Mouse (Mus musculus): Measurements from ENCODE around the gene Slc7a11. TPM values are rescaled to one million over a fixed set of nuclear protein-coding genes. Genes with fewer than 3 reads are reported as not detected.

Slc7a11 gene
- polyA plus RNA-seq, 1 experiment from 2014 or later: 1.2 TPM

DNA sequence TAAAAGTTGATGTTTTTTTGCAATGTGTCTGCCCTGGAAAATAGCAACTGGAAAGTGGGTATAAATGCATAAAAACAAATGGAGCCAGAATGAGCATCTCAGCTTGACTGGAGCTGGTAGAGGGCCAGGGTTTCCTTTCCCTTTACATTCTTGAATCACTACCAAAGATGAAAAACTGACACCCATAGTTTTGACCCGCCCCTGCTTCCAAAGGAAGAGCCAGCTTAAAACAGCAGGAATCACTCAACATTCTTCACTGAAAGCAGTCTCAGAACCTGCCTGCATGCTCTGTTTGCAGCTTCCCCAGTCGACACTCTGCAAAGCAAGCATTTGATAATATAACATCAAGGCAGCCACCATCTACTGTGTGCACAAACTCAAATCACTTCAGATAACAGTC is 496.6 kb downstream of the Slc7a11 start:
- Histone ChIP-seq H3K27ac (no peak overlapping the region), H3K4me1 (no peaks in the 10 kb centered on the region), H3K36me3 (no peaks in the 10 kb centered on the region), H3K27me3 (no peaks in the 10 kb centered on the region), H3K9ac (no peak overlapping the region), H3K4me3 (no peak overlapping the region), H3K4me2 (replicated peaks) (no peak overlapping the region), H3K9me3 (no peaks in the 10 kb centered on the region)
- no peak for ATAC-seq (ENCODE audit: insufficient number of reproducible peaks, insufficient read depth, low FRiP score, low TSS enrichment)
- WGBS: 34% methylated on average over 2 of the region's 2 CpGs

DNA sequence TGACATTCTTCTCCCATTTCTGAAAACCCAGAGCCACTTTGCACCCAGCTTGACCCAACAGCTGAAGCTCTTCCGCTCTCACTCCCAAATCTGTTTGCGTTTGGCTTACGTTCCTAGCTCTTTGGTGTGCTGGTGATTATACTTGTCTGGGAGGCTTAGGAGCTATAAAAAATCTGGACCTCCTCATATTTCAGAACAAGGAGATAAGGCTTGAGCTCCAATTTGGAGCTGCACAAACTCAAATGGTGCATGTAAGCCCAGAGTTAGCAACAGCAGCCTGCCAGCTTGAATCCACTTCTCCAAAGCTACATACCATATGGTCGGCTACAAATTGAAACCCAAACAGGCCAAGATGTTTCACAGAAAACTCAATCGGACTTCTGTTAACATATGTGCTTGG is 498.6 kb downstream of the Slc7a11 start:
- no peaks in the 10 kb centered on the region for H3K9me3 ChIP-seq
- 57% methylated on average over 5 of the region's 5 CpGs for WGBS
- ATAC-seq (ENCODE audit: insufficient number of reproducible peaks, insufficient read depth, low FRiP score, low TSS enrichment): no peak

DNA sequence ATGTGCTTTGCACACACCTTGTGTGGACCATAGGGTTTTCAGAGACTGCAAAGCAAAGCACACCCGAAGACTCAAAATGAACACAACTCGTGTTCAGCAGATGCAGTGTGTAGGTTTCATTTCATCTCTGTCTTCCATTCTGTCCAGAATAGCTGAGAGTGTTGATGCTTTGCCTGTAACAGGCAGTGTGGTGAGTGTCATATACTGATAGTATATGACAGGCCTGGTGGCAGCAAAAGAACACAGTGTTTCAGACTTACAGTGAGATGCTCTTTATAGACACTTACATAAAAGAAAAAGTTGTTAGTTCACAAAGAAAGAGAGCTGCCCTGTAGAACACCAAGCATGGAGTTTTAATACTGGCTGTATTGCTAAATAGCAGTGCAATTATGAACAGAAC is 505.8 kb downstream of the Slc7a11 start:
- no peak overlapping the region for H3K4me2 ChIP-seq (replicated peaks)
- no peaks in the 10 kb centered on the region for H3K9me3 ChIP-seq
- no peak overlapping the region for H3K4me3 ChIP-seq
- H3K9ac ChIP-seq: no peak overlapping the region
- H3K4me1 ChIP-seq: no peaks in the 10 kb centered on the region
- no peaks in the 10 kb centered on the region for H3K36me3 ChIP-seq
- no peak overlapping the region for H3K27ac ChIP-seq
- 75% methylated on average over 2 of the region's 2 CpGs for WGBS
- H3K27me3 ChIP-seq: no peaks in the 10 kb centered on the region
- ATAC-seq (ENCODE audit: insufficient number of reproducible peaks, insufficient read depth, low FRiP score, low TSS enrichment): no peak

More for the DNA sequence above, 498.6 kb downstream of the Slc7a11 start:
- H3K36me3 ChIP-seq: no peaks in the 10 kb centered on the region
- no peaks in the 10 kb centered on the region for H3K27me3 ChIP-seq
- no peaks in the 10 kb centered on the region for H3K4me1 ChIP-seq
- no peak overlapping the region for H3K9ac ChIP-seq
- no peak overlapping the region for H3K4me2 ChIP-seq (replicated peaks)
- no peak overlapping the region for H3K4me3 ChIP-seq
- no peak overlapping the region for H3K27ac ChIP-seq

DNA sequence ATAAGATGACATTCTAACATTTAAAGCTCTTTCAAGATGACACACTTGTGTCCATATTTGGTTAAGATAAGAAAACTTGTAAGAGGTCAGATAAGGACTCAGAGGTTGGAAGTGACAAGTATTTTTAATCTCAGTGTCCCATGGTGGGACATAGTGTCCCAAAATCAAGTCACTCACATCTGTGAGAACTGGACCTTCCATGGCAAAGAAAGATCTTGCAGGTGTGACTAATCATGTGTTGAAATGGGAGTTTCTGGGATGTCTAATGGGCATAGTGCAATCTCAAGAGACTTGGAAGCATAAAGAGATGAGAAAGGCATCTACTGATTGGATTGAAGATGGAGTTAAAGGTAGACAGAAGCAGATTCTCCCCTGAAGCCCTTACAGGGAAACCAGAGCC is 513.9 kb downstream of the Slc7a11 start:
- peak overlapping the region; percentile 69 for H3K27ac ChIP-seq
- H3K4me2 ChIP-seq (replicated peaks): no peak overlapping the region
- ATAC-seq (ENCODE audit: insufficient number of reproducible peaks, insufficient read depth, low FRiP score, low TSS enrichment): no peak
- peaks cover 6% of the 10 kb centered on the region; the same call in 1 of the 2 replicates for H3K4me1 ChIP-seq
- H3K9me3 ChIP-seq: no peaks in the 10 kb centered on the region
- no peak overlapping the region for H3K4me3 ChIP-seq
- no peaks in the 10 kb centered on the region for H3K27me3 ChIP-seq
- no peak overlapping the region for H3K9ac ChIP-seq
- H3K36me3 ChIP-seq: no peaks in the 10 kb centered on the region

DNA sequence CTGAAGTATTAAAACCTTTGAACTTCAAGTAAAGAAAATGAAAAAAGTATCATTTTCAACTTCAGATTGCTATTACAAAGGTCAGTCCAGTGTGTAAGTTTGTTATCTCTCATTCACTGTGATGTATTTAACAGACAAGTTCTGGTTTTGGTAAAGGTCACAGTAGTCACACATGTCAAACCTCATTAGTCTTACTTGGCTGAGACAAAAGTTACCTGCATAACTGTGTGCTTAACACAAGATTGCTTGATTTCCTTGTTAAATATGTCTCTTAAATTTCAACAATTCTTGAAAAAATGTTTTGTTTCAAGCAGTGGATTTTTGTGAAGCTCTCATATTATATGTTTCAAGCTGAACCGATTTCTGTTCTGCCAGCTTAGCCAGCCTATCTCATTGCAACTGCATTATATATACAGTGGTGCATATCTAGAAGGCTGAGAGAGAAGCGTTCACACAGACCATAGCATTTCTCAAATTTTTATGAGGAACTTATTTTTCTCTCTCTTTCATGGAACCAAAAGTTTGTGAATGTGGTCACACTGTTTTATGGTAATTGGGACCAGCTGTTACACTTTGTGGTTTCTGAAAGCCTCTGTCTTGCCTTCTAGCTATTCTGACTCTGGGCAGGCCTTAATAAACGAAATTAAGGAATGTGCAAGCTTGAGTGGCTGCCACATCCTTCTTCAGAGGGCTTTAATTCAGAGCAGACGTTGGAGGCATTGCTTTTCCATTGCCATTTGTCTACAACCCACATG is 514.7 kb downstream of the Slc7a11 start:
- Histone ChIP-seq H3K4me3 (no peak overlapping the region), H3K4me1 (peaks cover 6% of the 10 kb centered on the region; the same call in 1 of the 2 replicates), H3K4me2 (replicated peaks) (no peak overlapping the region), H3K9ac (no peak overlapping the region), H3K27ac (peak overlapping the region; percentile 67), H3K36me3 (no peaks in the 10 kb centered on the region), H3K27me3 (no peaks in the 10 kb centered on the region), H3K9me3 (no peaks in the 10 kb centered on the region)
- peak; percentile 84 for ATAC-seq (ENCODE audit: insufficient number of reproducible peaks, insufficient read depth, low FRiP score, low TSS enrichment)
- WGBS: 8% methylated on average over 4 of the region's 4 CpGs

DNA sequence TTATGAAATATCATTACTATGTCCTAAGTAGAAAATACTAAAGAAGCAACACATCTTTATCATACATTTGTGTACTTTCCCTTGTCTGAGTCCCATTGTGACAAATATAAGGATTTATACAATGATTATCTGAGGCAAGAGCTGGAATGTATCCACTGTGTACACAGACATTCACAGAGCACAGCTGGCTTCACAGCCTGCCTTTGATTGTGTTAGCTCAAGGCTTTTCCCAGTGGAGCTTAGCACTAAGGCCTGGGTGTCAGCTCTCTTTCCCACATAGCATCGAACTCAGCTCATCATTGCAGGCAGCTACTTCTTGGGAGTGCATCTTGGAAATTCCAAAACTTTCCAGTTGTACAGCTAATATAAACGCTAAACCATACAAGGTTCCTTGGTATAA is 529.5 kb downstream of the Slc7a11 start:
- H3K4me3 ChIP-seq: no peak overlapping the region
- no peaks in the 10 kb centered on the region for H3K36me3 ChIP-seq
- H3K9me3 ChIP-seq: no peaks in the 10 kb centered on the region
- no peak overlapping the region for H3K27ac ChIP-seq
- no peaks in the 10 kb centered on the region for H3K27me3 ChIP-seq
- no peak overlapping the region for H3K4me2 ChIP-seq (replicated peaks)
- H3K9ac ChIP-seq: no peak overlapping the region
- ATAC-seq (ENCODE audit: insufficient number of reproducible peaks, insufficient read depth, low FRiP score, low TSS enrichment): no peak
- 59% methylated on average over 2 of the region's 2 CpGs for WGBS
- H3K4me1 ChIP-seq: peaks cover 5% of the 10 kb centered on the region

DNA sequence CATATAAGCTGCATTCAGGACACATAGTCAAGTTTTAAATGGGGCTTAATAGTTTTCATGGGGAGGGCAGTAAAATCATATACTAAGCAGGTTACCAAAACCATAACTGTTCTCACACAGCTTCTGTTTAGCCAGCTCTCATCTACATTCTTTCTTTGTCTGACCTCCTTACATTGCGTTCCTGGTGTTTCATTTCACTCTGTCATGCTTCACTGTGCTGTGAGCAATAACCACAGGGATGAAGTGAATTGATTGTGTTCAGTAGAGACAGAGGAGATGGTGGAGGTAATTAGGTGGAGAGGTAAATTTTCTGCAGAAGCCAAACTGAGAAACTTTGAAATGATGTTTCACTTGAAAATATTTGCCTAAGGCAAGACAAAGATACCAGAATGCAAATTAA is 532.5 kb downstream of the Slc7a11 start:
- WGBS: 29% methylated on average over 1 of the region's 1 CpGs
- no peaks in the 10 kb centered on the region for H3K27me3 ChIP-seq
- H3K36me3 ChIP-seq: no peaks in the 10 kb centered on the region
- no peak overlapping the region for H3K9ac ChIP-seq
- H3K4me1 ChIP-seq: peaks cover 18% of the 10 kb centered on the region
- H3K9me3 ChIP-seq: no peaks in the 10 kb centered on the region
- no peak for ATAC-seq (ENCODE audit: insufficient number of reproducible peaks, insufficient read depth, low FRiP score, low TSS enrichment)
- H3K4me3 ChIP-seq: no peak overlapping the region
- 0 out of 2 replicates have a peak overlapping the region, but pooled peaks have one; percentile 54 for H3K27ac ChIP-seq
- H3K4me2 ChIP-seq (replicated peaks): no peak overlapping the region

DNA sequence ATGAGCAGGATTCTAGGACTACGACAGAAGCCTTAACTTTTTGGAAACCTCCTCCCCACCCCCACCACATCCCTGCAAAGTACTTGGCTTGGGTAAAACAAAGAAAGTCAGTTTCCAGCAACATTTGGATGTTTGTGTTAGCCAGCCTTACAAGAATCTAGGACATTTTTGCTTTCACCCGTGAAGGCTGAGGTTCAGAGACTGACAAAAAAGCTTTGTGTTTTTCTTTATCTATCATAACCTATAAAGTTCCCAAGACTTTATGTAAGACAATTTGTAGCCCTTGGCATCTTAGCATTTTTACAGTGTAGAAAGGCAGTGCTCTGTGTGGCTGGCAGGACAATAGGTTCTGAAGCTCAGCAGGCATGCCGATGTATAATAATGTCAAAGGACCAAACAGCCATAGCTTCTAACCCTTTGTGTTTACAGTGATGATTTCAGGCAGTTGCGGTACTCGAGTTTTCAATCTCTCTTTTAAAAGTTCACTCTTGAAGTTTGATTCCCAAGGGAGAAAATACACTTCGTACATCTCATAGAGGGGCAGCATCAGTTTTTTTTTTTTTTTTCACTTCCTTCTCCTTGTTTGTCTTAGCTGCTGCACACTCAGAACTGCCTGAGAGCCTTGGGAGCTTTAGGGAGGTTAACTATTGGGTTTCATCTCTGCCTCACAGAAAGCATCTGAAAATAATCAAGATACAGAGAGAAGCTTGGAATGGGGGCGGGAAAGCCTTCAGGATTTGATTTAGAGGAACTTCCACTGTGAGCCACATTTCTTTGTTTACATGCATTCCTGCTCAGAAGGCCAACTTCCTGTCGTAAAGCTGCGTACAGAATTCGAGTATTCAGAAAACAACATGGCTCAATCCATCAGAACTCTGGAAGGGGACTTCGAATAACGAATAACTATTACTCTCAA is 534.7 kb downstream of the Slc7a11 start:
- Histone ChIP-seq H3K9me3 (no peaks in the 10 kb centered on the region), H3K4me2 (replicated peaks) (no peak overlapping the region; the same call in 1 of the 2 replicates), H3K4me1 (peaks cover 18% of the 10 kb centered on the region), H3K27me3 (no peaks in the 10 kb centered on the region), H3K27ac (peak overlapping the region; percentile 95), H3K36me3 (no peaks in the 10 kb centered on the region), H3K4me3 (no peak overlapping the region), H3K9ac (no peak overlapping the region)
- 18% methylated on average over 12 of the region's 12 CpGs for WGBS
- ATAC-seq (ENCODE audit: insufficient number of reproducible peaks, insufficient read depth, low FRiP score, low TSS enrichment): peak; percentile 84

DNA sequence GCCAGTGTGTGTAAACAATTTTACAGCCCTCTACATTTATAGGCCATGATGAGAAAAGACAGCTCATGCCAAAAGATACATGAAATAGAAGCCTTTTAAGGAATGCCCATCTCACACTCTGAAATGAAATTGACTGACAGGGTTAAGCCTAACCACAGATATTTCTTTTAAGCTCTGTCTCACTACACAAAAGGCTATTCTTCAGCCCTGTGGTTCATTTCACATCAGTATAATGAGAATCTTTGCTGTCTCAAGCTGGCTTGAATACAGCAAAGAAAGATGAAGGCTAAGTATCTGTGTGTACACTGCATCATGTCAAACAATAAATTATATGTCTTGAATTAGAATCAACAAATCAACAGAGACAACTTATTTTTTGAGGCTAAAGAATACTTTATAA is 549.5 kb downstream of the Slc7a11 start:
- Histone ChIP-seq H3K4me3 (no peak overlapping the region), H3K9me3 (no peaks in the 10 kb centered on the region)
- ATAC-seq (ENCODE audit: insufficient number of reproducible peaks, insufficient read depth, low FRiP score, low TSS enrichment): no peak

DNA sequence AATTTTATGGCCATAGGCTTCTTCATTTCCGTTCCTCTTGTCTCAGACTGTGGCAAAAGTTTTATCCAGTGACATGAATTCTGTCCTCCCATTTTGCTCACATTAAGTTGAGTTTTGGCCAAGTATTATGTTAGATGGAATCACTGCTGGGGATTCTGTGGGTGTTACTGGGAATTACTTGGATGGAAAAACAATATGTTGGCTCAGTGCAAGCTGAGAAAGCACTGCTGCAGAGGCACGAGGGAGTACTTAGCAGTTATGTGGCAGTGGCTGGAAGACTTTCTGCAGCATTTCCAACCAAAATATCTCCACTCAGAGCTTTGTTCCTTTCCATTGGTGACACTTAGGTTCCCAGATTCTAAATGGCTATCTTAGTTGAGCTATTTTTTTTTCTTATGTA is 556.1 kb downstream of the Slc7a11 start:
- 56% methylated on average over 2 of the region's 2 CpGs for WGBS
- Histone ChIP-seq H3K4me2 (replicated peaks) (no peak overlapping the region), H3K27ac (no peak overlapping the region), H3K9me3 (no peaks in the 10 kb centered on the region), H3K4me1 (0 out of 2 replicates have a peak, but pooled peaks cover 3% of the 10 kb centered on the region), H3K4me3 (no peak overlapping the region), H3K36me3 (no peaks in the 10 kb centered on the region), H3K27me3 (no peaks in the 10 kb centered on the region), H3K9ac (no peak overlapping the region)
- ATAC-seq (ENCODE audit: insufficient number of reproducible peaks, insufficient read depth, low FRiP score, low TSS enrichment): no peak

More for the DNA sequence above, 549.5 kb downstream of the Slc7a11 start:
- H3K27ac ChIP-seq: no peak overlapping the region
- H3K4me1 ChIP-seq: no peaks in the 10 kb centered on the region
- H3K27me3 ChIP-seq: no peaks in the 10 kb centered on the region
- H3K4me2 ChIP-seq (replicated peaks): no peak overlapping the region
- no peaks in the 10 kb centered on the region for H3K36me3 ChIP-seq
- no peak overlapping the region for H3K9ac ChIP-seq

DNA sequence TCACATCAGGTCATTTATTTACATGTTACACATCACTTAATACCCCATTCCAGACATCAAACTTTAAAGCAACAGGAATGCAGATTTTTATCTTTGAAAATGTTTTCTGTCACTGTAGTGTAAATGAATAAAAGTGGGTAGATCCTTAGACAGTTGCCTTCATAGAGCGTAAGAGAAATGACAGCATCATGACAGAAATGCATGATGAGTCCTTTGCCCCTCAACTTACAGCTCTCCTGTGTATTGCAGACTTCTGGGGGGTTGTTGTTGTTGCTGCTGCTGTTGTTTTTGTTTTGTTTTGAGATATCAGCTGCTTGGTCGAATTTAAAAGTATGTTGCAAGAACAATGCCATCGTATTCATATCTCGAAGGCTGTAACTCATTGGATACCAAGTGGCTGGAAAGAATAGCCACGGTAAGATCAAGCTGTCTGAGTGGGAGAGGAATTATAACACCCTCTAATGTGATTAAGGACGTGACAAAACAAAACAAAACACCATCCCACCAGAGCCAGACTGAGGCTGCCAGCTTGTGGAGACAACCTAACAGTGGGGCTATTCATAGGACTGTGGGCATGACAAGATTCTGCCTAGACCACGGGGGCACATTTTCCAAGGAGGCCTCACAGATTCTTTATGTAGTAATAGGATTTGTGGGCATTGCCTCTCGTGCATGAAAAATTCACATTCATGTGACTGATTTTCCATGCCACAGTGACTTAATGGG is 557.0 kb downstream of the Slc7a11 start:
- H3K9me3 ChIP-seq: no peaks in the 10 kb centered on the region

More for the DNA sequence above, 557.0 kb downstream of the Slc7a11 start:
- 45% methylated on average over 8 of the region's 8 CpGs for WGBS
- no peak overlapping the region for H3K9ac ChIP-seq
- no peak overlapping the region for H3K27ac ChIP-seq
- no peak overlapping the region for H3K4me2 ChIP-seq (replicated peaks)
- H3K4me1 ChIP-seq: 0 out of 2 replicates have a peak, but pooled peaks cover 3% of the 10 kb centered on the region
- no peaks in the 10 kb centered on the region for H3K36me3 ChIP-seq
- no peak overlapping the region for H3K4me3 ChIP-seq
- no peak for ATAC-seq (ENCODE audit: insufficient number of reproducible peaks, insufficient read depth, low FRiP score, low TSS enrichment)
- H3K27me3 ChIP-seq: no peaks in the 10 kb centered on the region

Measured in embryonic facial prominence, embryonic 12.5 days (tissue).